Mouse (Mus musculus) forebrain, postnatal 0 days (tissue): Measurements from ENCODE around the gene Fam83f. TPM values are rescaled to one million over a fixed set of nuclear protein-coding genes. Genes with fewer than 3 reads are reported as not detected.

ENCODE experiments used
- ATAC-seq: fragments of 200-750 bp; cut with Nextera tagmentation; 2 replicates; pipeline ENCODE4 v1.8.0; 2017; ENCODE audit warnings: mild to moderate bottlenecking, moderate library complexity
- DNase-seq: peaks from one replicate; pipeline ENCODE4 v3.0.0-alpha.2; 2015
- H3K27ac ChIP-seq: fragments of 300-500 bp; sonication (generic); 2 replicates; pipeline ENCODE4 v1.5.1; 2014; ENCODE audit warnings: low read depth, mild to moderate bottlenecking, antibody characterized with exemption, low read length, moderate library complexity, mixed read lengths
- H3K27me3 ChIP-seq: fragments of 300-500 bp; sonication (generic); 2 replicates; pipeline ENCODE4 v1.6.1; 2014; ENCODE audit warnings: mild to moderate bottlenecking, low read length, mixed read lengths; ENCODE audit not compliant: insufficient read depth
- H3K36me3 ChIP-seq: fragments of 300-500 bp; sonication (generic); 2 replicates; pipeline ENCODE4 v1.6.1; 2014; ENCODE audit warnings: mild to moderate bottlenecking, moderate library complexity; ENCODE audit not compliant: insufficient read depth
- H3K4me1 ChIP-seq: fragments of 300-500 bp; sonication (generic); 2 replicates; pipeline ENCODE4 v1.6.1; 2014; ENCODE audit warnings: antibody characterized with exemption; ENCODE audit not compliant: insufficient read depth
- H3K4me2 ChIP-seq: fragments of 300-500 bp; sonication (generic); 2 replicates; pipeline ENCODE4 v1.6.1; 2014; ENCODE audit warnings: low read depth, mild to moderate bottlenecking, moderate library complexity
- H3K4me3 ChIP-seq: fragments of 300-500 bp; sonication (generic); 2 replicates; pipeline ENCODE4 v1.5.1; 2014; ENCODE audit warnings: low read depth, low read length, mixed read lengths
- H3K9ac ChIP-seq: fragments of 300-500 bp; sonication (generic); 2 replicates; pipeline ENCODE4 v1.6.1; 2014; ENCODE audit warnings: mild to moderate bottlenecking
- H3K9me3 ChIP-seq: fragments of 300-500 bp; sonication (generic); 2 replicates; pipeline ENCODE4 v1.6.1; 2016; ENCODE audit warnings: low read length
- CTCF ChIP-seq: sonication (generic); IDR thresholded peaks from 2 replicates; pipeline ENCODE4 v1.5.1; 2016; ENCODE audit warnings: antibody characterized with exemption, control low read depth, low read depth
- WGBS: fragments of 180-500 bp; shearing (Covaris S2); extraction: QIAGEN DNeasy Blood & Tissue Kit; methylation state at CpG from one replicate; pipeline ENCODE4 v1.1.7; 2014; 5-methylcytosine and 5-hydroxymethylcytosine counted together
- microRNA-seq, 2 experiments: library from miRNA; unstranded; fragments of <30 nt; microRNA quantifications; one replicate each; pipeline ENCODE4; 2016
- polyA plus RNA-seq: library from polyadenylated mRNA; unstranded; fragments of >200 nt; fragmentation: Nextera tagmentation; extraction: Ambion mirVana; gene quantifications from 2 replicates; pipeline ENCODE4 v1.2.1, GENCODE M21; 2015
- total RNA-seq: library from RNA; depleted of rRNA; stranded (reverse); fragments of >200 nt; gene quantifications from 2 replicates; pipeline ENCODE4 v1.2.3, GENCODE M21; 2014; rRNA removed

The Fam83f gene
- total and polyA plus RNA-seq, 2 experiments from 2014 or later, result 0.36 to 1.1 TPM

- no peak for DNase-seq
- no peak for TF ChIP-seq CTCF
- no peak overlapping the region for H3K9ac ChIP-seq
- H3K9me3 ChIP-seq, result no peaks in the 10 kb centered on the region
- WGBS, result 98% methylated on average over 2 of the region's 2 CpGs
- no peak for ATAC-seq
- no peaks in the 10 kb centered on the region for H3K4me1 ChIP-seq
- H3K27ac ChIP-seq, result no peak overlapping the region
- H3K4me2 ChIP-seq, result no peak overlapping the region
- no peak overlapping the region for H3K4me3 ChIP-seq
- no peaks in the 10 kb centered on the region for H3K27me3 ChIP-seq
- no peaks in the 10 kb centered on the region for H3K36me3 ChIP-seq
Measured at GRCm38 (mm10) chr15:80738244-80738643, 66.6 kb downstream of the Fam83f start.

- Histone ChIP-seq H3K36me3 (no peaks in the 10 kb centered on the region), H3K4me1 (no peaks in the 10 kb centered on the region), H3K27ac (no peak overlapping the region), H3K9ac (no peak overlapping the region), H3K4me2 (no peak overlapping the region), H3K27me3 (no peaks in the 10 kb centered on the region), H3K9me3 (no peaks in the 10 kb centered on the region), H3K4me3 (no peak overlapping the region)
- TF ChIP-seq CTCF, result no peak
- ATAC-seq (no peak), DNase-seq (no peak)
- WGBS, result 90% methylated on average over 1 of the region's 1 CpGs
Measured at GRCm38 (mm10) chr15:80739972-80740371, 68.3 kb downstream of the Fam83f start.

- H3K4me2 ChIP-seq, result no peak overlapping the region
- DNase-seq (no peak), ATAC-seq (no peak)
- H3K27me3 ChIP-seq, result no peaks in the 10 kb centered on the region
- 55% methylated on average over 1 of the region's 1 CpGs for WGBS
- H3K27ac ChIP-seq, result no peak overlapping the region
- H3K9ac ChIP-seq, result no peak overlapping the region
- no peaks in the 10 kb centered on the region for H3K9me3 ChIP-seq
- TF ChIP-seq CTCF, result no peak
- no peaks in the 10 kb centered on the region for H3K4me1 ChIP-seq
- no peaks in the 10 kb centered on the region for H3K36me3 ChIP-seq
- H3K4me3 ChIP-seq, result no peak overlapping the region
Measured at GRCm38 (mm10) chr15:80741836-80742235, 70.2 kb downstream of the Fam83f start.

GRCm38 (mm10) chr15:80742991-80743474 lies 71.4 kb downstream of the Fam83f start:
- H3K4me1 ChIP-seq, result no peaks in the 10 kb centered on the region
- no peak for ATAC-seq
- H3K4me3 ChIP-seq, result no peak overlapping the region
- H3K27ac ChIP-seq, result no peak overlapping the region
- no peaks in the 10 kb centered on the region for H3K36me3 ChIP-seq
- H3K9ac ChIP-seq, result no peak overlapping the region
- WGBS, result 96% methylated on average over 3 of the region's 3 CpGs
- no peak overlapping the region for H3K4me2 ChIP-seq
- no peaks in the 10 kb centered on the region for H3K9me3 ChIP-seq
- no peaks in the 10 kb centered on the region for H3K27me3 ChIP-seq
- DNase-seq, result no peak
- no peak for TF ChIP-seq CTCF

GRCm38 (mm10) chr15:80743606-80744005 lies 72.0 kb downstream of the Fam83f start:
- H3K27ac ChIP-seq, result no peak overlapping the region
- H3K36me3 ChIP-seq, result no peaks in the 10 kb centered on the region
- no peaks in the 10 kb centered on the region for H3K4me1 ChIP-seq
- DNase-seq, result no peak
- H3K4me2 ChIP-seq, result no peak overlapping the region
- H3K27me3 ChIP-seq, result no peaks in the 10 kb centered on the region
- no peak overlapping the region for H3K4me3 ChIP-seq
- WGBS, result 87% methylated on average over 7 of the region's 7 CpGs
- no peak overlapping the region for H3K9ac ChIP-seq
- no peak for TF ChIP-seq CTCF
- no peak for ATAC-seq
- H3K9me3 ChIP-seq, result no peaks in the 10 kb centered on the region

GRCm38 (mm10) chr15:80744667-80745422 lies 73.2 kb downstream of the Fam83f start:
- H3K4me1 ChIP-seq, result no peaks in the 10 kb centered on the region
- no peaks in the 10 kb centered on the region for H3K9me3 ChIP-seq
- no peak for TF ChIP-seq CTCF
- H3K36me3 ChIP-seq, result no peaks in the 10 kb centered on the region
- ATAC-seq (no peak), DNase-seq (no peak)
- no peak overlapping the region for H3K4me3 ChIP-seq
- 82% methylated on average over 3 of the region's 3 CpGs for WGBS
- H3K9ac ChIP-seq, result no peak overlapping the region
- H3K27me3 ChIP-seq, result no peaks in the 10 kb centered on the region
- H3K4me2 ChIP-seq, result no peak overlapping the region
- H3K27ac ChIP-seq, result no peak overlapping the region

- Histone ChIP-seq H3K36me3 (no peaks in the 10 kb centered on the region), H3K4me1 (no peaks in the 10 kb centered on the region), H3K27ac (no peak overlapping the region), H3K27me3 (no peaks in the 10 kb centered on the region), H3K4me2 (no peak overlapping the region), H3K9me3 (no peaks in the 10 kb centered on the region), H3K4me3 (no peak overlapping the region), H3K9ac (no peak overlapping the region)
- no peak for ATAC-seq
- TF ChIP-seq CTCF, result no peak
- no peak for DNase-seq
- 66% methylated on average over 5 of the region's 5 CpGs for WGBS
Measured at GRCm38 (mm10) chr15:80748979-80749378, 77.3 kb downstream of the Fam83f start.

Small RNA genes within 50 kb of the gene (microRNA-seq; reads per million reads assigned to microRNA genes)
- 0 reads per million in 2 experiments for gene Mir6957

Other genes starting within 250 kb of the Fam83f start
- gene Enthd1, start 106.7 kb upstream of the Fam83f start, total RNA-seq, result not detected in 2 replicates
- gene Enthd1, start 106.7 kb upstream of the Fam83f start, polyA plus RNA-seq, result not detected in 2 replicates
- gene Grap2, start 99.3 kb upstream of the Fam83f start, total RNA-seq, result 0.23 TPM in 1 of 2 replicates, not detected in the other
- 0.21 TPM in 1 of 2 replicates, not detected in the other for gene Grap2, start 99.3 kb upstream of the Fam83f start, polyA plus RNA-seq
- gene Tnrc6b, start 39.5 kb downstream of the Fam83f start, total RNA-seq, result 21.8 and 24.0 TPM in 2 replicates
- gene Tnrc6b, start 39.5 kb downstream of the Fam83f start, polyA plus RNA-seq, result 10.3 and 21.0 TPM in 2 replicates